Mouse (Mus musculus): ENCODE results near the gene Cacna2d1. TPM values are rescaled to one million over a fixed set of nuclear protein-coding genes. Genes with fewer than 3 reads are reported as not detected.

Cacna2d1 gene
- polyA plus RNA-seq, 1 experiment from 2014 or later: 38.6 TPM

- Histone ChIP-seq H3K27ac (replicated peaks) (no peak overlapping the region), H3K4me2 (replicated peaks) (no peak overlapping the region), H3K4me3 (no peak overlapping the region), H3K9ac (replicated peaks) (no peak overlapping the region), H3K36me3 (no peaks in the 10 kb centered on the region), H3K9me3 (no peaks in the 10 kb centered on the region), H3K27me3 (no peaks in the 10 kb centered on the region), H3K4me1 (peaks cover 7% of the 10 kb centered on the region)
- WGBS: 78% methylated on average over 4 of the region's 4 CpGs
- ATAC-seq (ENCODE audit: low FRiP score, low read depth): no peak
These were observed 131.3 kb downstream of the Cacna2d1 start for GRCm38 (mm10) chr5:16065816-16066215.

- no peaks in the 10 kb centered on the region for H3K9me3 ChIP-seq
- H3K36me3 ChIP-seq: no peaks in the 10 kb centered on the region
- H3K4me2 ChIP-seq (replicated peaks): no peak overlapping the region
- no peak for ATAC-seq (ENCODE audit: low FRiP score, low read depth)
- H3K4me3 ChIP-seq: no peak overlapping the region
- H3K27me3 ChIP-seq: no peaks in the 10 kb centered on the region
- H3K9ac ChIP-seq (replicated peaks): no peak overlapping the region
- WGBS: 78% methylated on average over 2 of the region's 2 CpGs
- 0 out of 2 replicates have a peak, but pooled peaks cover 2% of the 10 kb centered on the region for H3K4me1 ChIP-seq
- H3K27ac ChIP-seq (replicated peaks): no peak overlapping the region
These were observed 147.8 kb downstream of the Cacna2d1 start for GRCm38 (mm10) chr5:16082253-16082652.

- peak overlapping the region; percentile 84 for H3K27ac ChIP-seq (replicated peaks)
These were observed 152.8 kb downstream of the Cacna2d1 start for GRCm38 (mm10) chr5:16086979-16087902.

DNA sequence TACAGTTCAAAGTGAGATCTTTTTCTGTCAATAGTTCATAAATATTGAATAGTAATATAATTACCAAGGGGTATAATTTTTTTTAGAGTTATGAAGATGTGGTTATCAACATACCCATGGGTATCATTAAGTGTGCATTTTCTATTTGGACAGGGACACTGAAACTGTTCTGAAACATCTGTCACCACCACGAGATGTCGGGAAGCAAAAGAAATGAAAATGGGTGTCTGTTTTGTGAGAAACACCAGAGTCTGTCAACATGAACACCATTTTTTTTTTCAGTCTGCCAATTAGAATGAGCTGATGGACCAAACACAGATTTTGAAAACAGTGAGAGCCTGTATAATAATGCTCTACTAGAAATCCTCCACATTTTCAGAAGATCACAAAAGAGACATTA is 153.5 kb downstream of the Cacna2d1 start:
- peaks cover 7% of the 10 kb centered on the region; the same call in 1 of the 2 replicates for H3K4me1 ChIP-seq
- H3K27me3 ChIP-seq: no peaks in the 10 kb centered on the region
- H3K27ac ChIP-seq (replicated peaks): peak overlapping the region; percentile 74
- H3K9me3 ChIP-seq: no peaks in the 10 kb centered on the region
- H3K9ac ChIP-seq (replicated peaks): no peak overlapping the region
- ATAC-seq (ENCODE audit: low FRiP score, low read depth): peak; percentile 59
- WGBS: 68% methylated on average over 2 of the region's 2 CpGs
- no peak overlapping the region for H3K4me2 ChIP-seq (replicated peaks)
- H3K4me3 ChIP-seq: no peak overlapping the region
- no peaks in the 10 kb centered on the region for H3K36me3 ChIP-seq

More at GRCm38 (mm10) chr5:16086979-16087902, 152.8 kb downstream of the Cacna2d1 start:
- Histone ChIP-seq H3K9ac (replicated peaks) (no peak overlapping the region), H3K27me3 (no peaks in the 10 kb centered on the region), H3K4me2 (replicated peaks) (no peak overlapping the region), H3K4me1 (peaks cover 7% of the 10 kb centered on the region; the same call in 1 of the 2 replicates), H3K9me3 (no peaks in the 10 kb centered on the region), H3K36me3 (no peaks in the 10 kb centered on the region), H3K4me3 (no peak overlapping the region)
- ATAC-seq (ENCODE audit: low FRiP score, low read depth): peak; percentile 84
- WGBS: 44% methylated on average over 10 of the region's 10 CpGs

- no peaks in the 10 kb centered on the region for H3K27me3 ChIP-seq
- peaks cover 2% of the 10 kb centered on the region; the same call in 1 of the 2 replicates for H3K4me1 ChIP-seq
- ATAC-seq (ENCODE audit: low FRiP score, low read depth): no peak
- H3K4me3 ChIP-seq: no peak overlapping the region
- H3K9ac ChIP-seq (replicated peaks): no peak overlapping the region
- H3K9me3 ChIP-seq: no peaks in the 10 kb centered on the region
- no peak overlapping the region for H3K27ac ChIP-seq (replicated peaks)
- H3K4me2 ChIP-seq (replicated peaks): no peak overlapping the region
- WGBS: 84% methylated on average over 7 of the region's 7 CpGs
- H3K36me3 ChIP-seq: no peaks in the 10 kb centered on the region
These were observed 158.0 kb downstream of the Cacna2d1 start for GRCm38 (mm10) chr5:16092540-16092939.

DNA sequence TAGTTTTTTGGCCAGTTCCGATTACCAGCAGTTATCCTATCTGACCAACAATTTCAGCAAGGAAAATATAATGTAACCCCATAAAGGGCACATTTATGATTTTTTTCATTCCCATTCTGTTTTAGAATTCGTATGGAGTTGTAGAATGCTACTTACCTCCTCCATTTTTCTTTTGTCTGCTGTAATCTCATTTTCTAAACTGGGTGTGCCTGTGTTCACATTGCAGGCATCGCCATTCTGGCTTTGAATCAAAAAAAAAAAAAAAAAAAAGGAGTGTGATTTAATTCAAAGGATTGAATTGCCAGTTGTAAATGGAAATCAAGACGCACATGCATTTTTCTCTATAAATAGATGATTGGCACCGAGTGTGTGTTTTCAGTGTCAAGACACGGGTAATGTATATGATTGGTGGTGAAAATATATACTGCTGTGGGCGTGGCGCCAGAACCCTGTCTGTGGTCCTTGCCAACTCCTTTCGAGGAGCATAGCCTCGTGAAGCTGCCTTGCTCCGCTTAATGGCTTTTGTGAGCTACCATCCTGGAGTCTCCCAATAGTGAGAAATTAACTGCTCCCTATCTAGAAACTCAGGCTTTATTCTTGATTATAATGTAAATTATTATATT is 158.7 kb downstream of the Cacna2d1 start:
- H3K27me3 ChIP-seq: no peaks in the 10 kb centered on the region
- ATAC-seq (ENCODE audit: low FRiP score, low read depth): no peak
- no peaks in the 10 kb centered on the region for H3K36me3 ChIP-seq
- H3K4me2 ChIP-seq (replicated peaks): no peak overlapping the region
- no peak overlapping the region for H3K9ac ChIP-seq (replicated peaks)
- WGBS: 88% methylated on average over 11 of the region's 11 CpGs
- no peak overlapping the region for H3K27ac ChIP-seq (replicated peaks)
- H3K4me1 ChIP-seq: no peaks in the 10 kb centered on the region
- H3K9me3 ChIP-seq: no peaks in the 10 kb centered on the region
- no peak overlapping the region for H3K4me3 ChIP-seq

GRCm38 (mm10) chr5:16095345-16095744 is 160.9 kb downstream of the Cacna2d1 start:
- Histone ChIP-seq H3K27ac (replicated peaks) (peak overlapping the region; percentile 65), H3K27me3 (no peaks in the 10 kb centered on the region), H3K36me3 (no peaks in the 10 kb centered on the region), H3K4me2 (replicated peaks) (no peak overlapping the region), H3K9ac (replicated peaks) (no peak overlapping the region), H3K4me1 (no peaks in the 10 kb centered on the region), H3K9me3 (no peaks in the 10 kb centered on the region), H3K4me3 (no peak overlapping the region)
- 70% methylated on average over 4 of the region's 4 CpGs for WGBS
- peak; percentile 60; the same call in 1 of the 2 replicates for ATAC-seq (ENCODE audit: low FRiP score, low read depth)

DNA sequence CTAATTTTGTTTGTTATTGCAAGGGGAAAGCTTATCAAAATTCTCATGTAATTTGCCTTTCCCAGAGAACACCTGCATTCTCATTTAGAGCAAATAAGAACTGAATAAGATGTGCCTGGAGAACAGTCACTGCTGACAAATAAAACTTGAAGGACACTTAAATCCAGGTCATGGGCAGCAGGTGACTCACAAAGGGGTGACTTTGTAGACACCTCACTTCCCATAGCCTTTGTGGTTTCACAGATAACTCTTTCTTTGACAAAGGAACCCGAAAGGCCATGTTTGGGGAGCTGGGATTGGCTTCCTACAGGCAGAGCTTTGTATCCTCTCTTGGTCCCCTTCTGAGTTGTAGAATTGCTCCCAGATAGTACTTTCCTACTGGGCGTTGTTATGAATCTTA is 164.3 kb downstream of the Cacna2d1 start:
- Histone ChIP-seq H3K4me2 (replicated peaks) (no peak overlapping the region), H3K27me3 (no peaks in the 10 kb centered on the region), H3K36me3 (no peaks in the 10 kb centered on the region), H3K4me3 (no peak overlapping the region), H3K27ac (replicated peaks) (no peak overlapping the region), H3K9me3 (no peaks in the 10 kb centered on the region), H3K9ac (replicated peaks) (no peak overlapping the region), H3K4me1 (no peaks in the 10 kb centered on the region)
- ATAC-seq (ENCODE audit: low FRiP score, low read depth): no peak
- WGBS: 80% methylated on average over 2 of the region's 2 CpGs

- ATAC-seq (ENCODE audit: low FRiP score, low read depth): peak; percentile 54; the same call in 1 of the 2 replicates
- Histone ChIP-seq H3K4me1 (peaks cover 4% of the 10 kb centered on the region; the same call in 1 of the 2 replicates), H3K36me3 (no peaks in the 10 kb centered on the region), H3K4me2 (replicated peaks) (no peak overlapping the region), H3K9ac (replicated peaks) (no peak overlapping the region), H3K27ac (replicated peaks) (no peak overlapping the region), H3K9me3 (no peaks in the 10 kb centered on the region), H3K4me3 (no peak overlapping the region), H3K27me3 (no peaks in the 10 kb centered on the region)
- WGBS: 79% methylated on average over 1 of the region's 1 CpGs
These were observed 167.3 kb downstream of the Cacna2d1 start for GRCm38 (mm10) chr5:16101820-16102219.

- Histone ChIP-seq H3K9ac (replicated peaks) (no peak overlapping the region), H3K27me3 (no peaks in the 10 kb centered on the region), H3K36me3 (no peaks in the 10 kb centered on the region), H3K4me2 (replicated peaks) (no peak overlapping the region), H3K4me1 (peaks cover 4% of the 10 kb centered on the region; the same call in 1 of the 2 replicates), H3K9me3 (no peaks in the 10 kb centered on the region), H3K27ac (replicated peaks) (0 out of 2 replicates have a peak overlapping the region, but pooled peaks have one; percentile 5), H3K4me3 (no peak overlapping the region)
- ATAC-seq (ENCODE audit: low FRiP score, low read depth): 0 out of 2 replicates have a peak, but pooled peaks have one; percentile 16
- 47% methylated on average over 2 of the region's 2 CpGs for WGBS
These were observed 171.2 kb downstream of the Cacna2d1 start for GRCm38 (mm10) chr5:16105701-16106100.

GRCm38 (mm10) chr5:16110643-16111042 is 176.2 kb downstream of the Cacna2d1 start:
- 65% methylated on average over 1 of the region's 1 CpGs for WGBS
- ATAC-seq (ENCODE audit: low FRiP score, low read depth): peak; percentile 50; the same call in 1 of the 2 replicates
- Histone ChIP-seq H3K9me3 (no peaks in the 10 kb centered on the region), H3K4me3 (no peak overlapping the region), H3K27me3 (no peaks in the 10 kb centered on the region), H3K36me3 (no peaks in the 10 kb centered on the region), H3K27ac (replicated peaks) (no peak overlapping the region), H3K4me1 (peaks cover 4% of the 10 kb centered on the region; the same call in 1 of the 2 replicates), H3K9ac (replicated peaks) (no peak overlapping the region), H3K4me2 (replicated peaks) (no peak overlapping the region)

GRCm38 (mm10) chr5:16113879-16114278 is 179.4 kb downstream of the Cacna2d1 start:
- H3K27ac ChIP-seq (replicated peaks): no peak overlapping the region
- H3K4me3 ChIP-seq: no peak overlapping the region
- no peak for ATAC-seq (ENCODE audit: low FRiP score, low read depth)

More at GRCm38 (mm10) chr5:16113879-16114278, 179.4 kb downstream of the Cacna2d1 start:
- Histone ChIP-seq H3K9ac (replicated peaks) (no peak overlapping the region), H3K27me3 (no peaks in the 10 kb centered on the region), H3K36me3 (no peaks in the 10 kb centered on the region), H3K4me1 (peaks cover 6% of the 10 kb centered on the region; the same call in 1 of the 2 replicates), H3K4me2 (replicated peaks) (no peak overlapping the region), H3K9me3 (no peaks in the 10 kb centered on the region)
- 85% methylated on average over 1 of the region's 1 CpGs for WGBS

All from midbrain, embryonic 12.5 days (tissue).